Mouse (Mus musculus) liver, embryonic 15.5 days (tissue): ENCODE measurements around the gene Tmprss11f. TPM values are rescaled to one million over a fixed set of nuclear protein-coding genes. Genes with fewer than 3 reads are reported as not detected.

ENCODE experiments used
- ATAC-seq: fragments of 200-750 bp; cut with Nextera tagmentation; 2 replicates; pipeline ENCODE4 v1.8.0; 2017; ENCODE audit warnings: moderate number of reproducible peaks, mild to moderate bottlenecking, moderate library complexity; ENCODE audit not compliant: insufficient read depth
- H3K27ac ChIP-seq: fragments of 300-500 bp; sonication (generic); replicated peaks from 2 replicates; pipeline ENCODE4 v1.5.1; 2015; ENCODE audit warnings: mild to moderate bottlenecking, inconsistent platforms
- H3K27me3 ChIP-seq: fragments of 300-500 bp; sonication (generic); 2 replicates; pipeline ENCODE4 v1.6.1; 2015; ENCODE audit warnings: mild to moderate bottlenecking, inconsistent platforms
- H3K36me3 ChIP-seq: fragments of 300-500 bp; sonication (generic); replicated peaks from 2 replicates; pipeline ENCODE4 v1.6.1; 2015; ENCODE audit warnings: moderate library complexity, mild to moderate bottlenecking, inconsistent platforms
- H3K4me1 ChIP-seq: fragments of 300-500 bp; sonication (generic); replicated peaks from 2 replicates; pipeline ENCODE4 v1.6.1; 2015; ENCODE audit warnings: inconsistent platforms
- H3K4me2 ChIP-seq: fragments of 300-500 bp; sonication (generic); 2 replicates; pipeline ENCODE4 v1.6.1; 2015; ENCODE audit warnings: moderate library complexity, mild to moderate bottlenecking, inconsistent platforms
- H3K4me3 ChIP-seq: fragments of 300-500 bp; sonication (generic); replicated peaks from 2 replicates; pipeline ENCODE4 v1.5.1; 2015; ENCODE audit warnings: mild to moderate bottlenecking, inconsistent platforms
- H3K9ac ChIP-seq: fragments of 300-500 bp; sonication (generic); 2 replicates; pipeline ENCODE4 v1.6.1; 2015; ENCODE audit warnings: moderate library complexity, mild to moderate bottlenecking, inconsistent platforms
- H3K9me3 ChIP-seq: fragments of 300-500 bp; sonication (generic); replicated peaks from 2 replicates; pipeline ENCODE4 v1.6.1; 2016; ENCODE audit warnings: inconsistent platforms
- WGBS: fragments of 180-500 bp; shearing (Covaris S2); methylation state at CpG from one replicate; pipeline ENCODE4 v1.1.7; 2015; ENCODE audit warnings: mixed read lengths; ENCODE audit not compliant: insufficient replicate concordance; 5-methylcytosine and 5-hydroxymethylcytosine counted together
- polyA plus RNA-seq: library from polyadenylated mRNA; unstranded; fragments of >200 nt; fragmentation: Nextera tagmentation; extraction: Ambion mirVana; gene quantifications from 2 replicates; pipeline ENCODE4 v1.2.1, GENCODE M21; 2015

The Tmprss11f gene
- polyA plus RNA-seq, 1 experiment from 2014 or later, result not detected

DNA sequence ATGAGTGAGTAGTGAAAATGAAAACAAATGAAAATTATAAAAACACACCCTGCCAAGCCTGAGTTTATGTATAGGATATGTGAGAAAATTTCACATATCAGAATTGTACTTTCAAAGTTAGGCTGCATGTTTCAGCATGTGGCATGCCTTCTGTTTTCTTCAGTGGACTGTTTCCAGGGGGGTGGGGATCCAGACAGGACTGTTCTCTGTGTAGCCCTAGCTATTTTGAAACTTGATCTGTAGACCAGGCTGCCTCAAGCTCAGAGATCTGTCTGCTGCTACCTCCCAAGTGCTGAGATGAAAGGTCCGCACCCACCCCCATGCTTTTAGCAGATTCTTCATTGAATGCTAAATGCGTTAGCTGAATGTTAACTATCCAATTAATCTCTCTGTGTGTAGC lies 103.5 kb downstream of the Tmprss11f start:
- Histone ChIP-seq H3K36me3 (no peaks in the 10 kb centered on the region), H3K27ac (no peak overlapping the region), H3K9me3 (no peaks in the 10 kb centered on the region), H3K27me3 (no peaks in the 10 kb centered on the region), H3K4me3 (no peak overlapping the region), H3K4me2 (no peak overlapping the region), H3K9ac (no peak overlapping the region), H3K4me1 (no peaks in the 10 kb centered on the region)
- 62% methylated on average over 2 of the region's 2 CpGs for WGBS
- ATAC-seq, result no peak

DNA sequence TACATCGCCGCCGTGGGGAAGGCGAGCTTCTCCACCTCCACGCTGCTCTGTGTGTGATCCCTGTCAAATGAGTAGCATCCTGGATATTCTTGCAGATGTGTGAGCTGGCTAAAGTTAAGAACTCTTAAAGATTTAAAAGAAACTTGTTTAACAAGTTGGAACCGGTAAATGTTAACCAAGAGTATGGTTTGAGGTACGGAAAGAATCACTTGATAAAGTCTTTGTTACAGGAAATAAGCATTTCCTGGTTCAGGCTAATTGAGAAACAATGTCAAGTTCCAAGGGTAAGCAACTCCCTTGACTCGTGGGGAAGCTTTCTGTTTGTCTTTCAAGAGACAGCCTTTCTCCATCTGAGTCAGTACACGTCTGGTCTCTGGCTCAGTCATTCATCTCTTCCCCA lies 113.7 kb downstream of the Tmprss11f start, which contains the start of gene Tmprss11g:
Tmprss11g (minus strand) TSS at position 101 of the 400 bp plus-strand sequence.
- no peaks in the 10 kb centered on the region for H3K4me1 ChIP-seq
- H3K27ac ChIP-seq, result no peak within 1 kb of the TSS
- no peaks in the 10 kb centered on the region for H3K36me3 ChIP-seq
- 44% methylated on average over 9 of the region's 9 CpGs for WGBS
- no peak within 1 kb of the TSS for H3K9ac ChIP-seq
- H3K4me2 ChIP-seq, result no peak within 1 kb of the TSS
- no peak within 1 kb of the TSS for H3K4me3 ChIP-seq
- H3K27me3 ChIP-seq, result no peaks in the 10 kb centered on the region
- no peaks in the 10 kb centered on the region for H3K9me3 ChIP-seq
- no peak for ATAC-seq

DNA sequence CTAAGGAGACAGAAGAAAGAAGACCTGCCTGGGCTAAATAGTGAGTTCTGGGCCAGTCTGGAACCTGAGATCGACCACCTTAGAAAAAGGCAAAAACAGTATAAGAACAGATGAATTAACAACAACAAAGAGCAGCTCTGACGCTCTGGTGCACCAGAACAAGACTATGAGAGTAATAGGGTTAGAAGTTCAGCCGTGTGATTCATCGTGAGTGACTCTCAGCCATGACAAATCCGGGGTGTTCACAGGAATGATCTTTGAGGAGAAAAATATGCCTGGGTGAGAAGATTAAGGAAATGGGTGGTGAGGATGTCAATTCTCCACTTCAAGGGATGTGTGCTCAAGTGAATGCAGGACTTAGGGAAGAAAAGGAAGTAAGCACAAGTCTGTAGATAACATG lies 120.7 kb downstream of the Tmprss11f start:
- Histone ChIP-seq H3K4me1 (no peaks in the 10 kb centered on the region), H3K4me3 (no peak overlapping the region), H3K9ac (no peak overlapping the region), H3K4me2 (no peak overlapping the region), H3K27me3 (no peaks in the 10 kb centered on the region), H3K27ac (no peak overlapping the region), H3K9me3 (no peaks in the 10 kb centered on the region), H3K36me3 (no peaks in the 10 kb centered on the region)
- ATAC-seq, result no peak
- 62% methylated on average over 5 of the region's 5 CpGs for WGBS

DNA sequence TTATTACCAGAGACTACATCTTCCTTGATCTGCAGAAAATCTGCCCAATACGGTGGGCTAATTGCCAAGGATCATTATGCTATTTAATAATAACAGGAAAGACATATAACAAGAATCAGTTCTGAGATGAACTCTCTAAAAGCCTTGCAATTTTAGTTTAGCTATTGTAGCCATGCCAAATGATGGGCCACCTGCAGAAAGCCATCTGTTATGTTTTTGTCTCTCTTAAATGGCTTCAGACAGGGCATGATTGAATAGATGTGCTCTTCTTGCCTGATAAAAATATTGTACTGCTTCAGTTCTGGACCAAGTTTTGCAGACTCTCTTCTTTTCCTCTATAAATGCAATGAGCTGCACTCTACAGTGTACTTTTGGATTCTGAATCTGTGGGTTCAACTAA lies 138.8 kb downstream of the Tmprss11f start:
- no peak overlapping the region for H3K27ac ChIP-seq
- 48% methylated on average over 1 of the region's 1 CpGs for WGBS
- H3K4me3 ChIP-seq, result no peak overlapping the region
- ATAC-seq, result no peak
- H3K9me3 ChIP-seq, result no peaks in the 10 kb centered on the region
- no peaks in the 10 kb centered on the region for H3K36me3 ChIP-seq
- no peak overlapping the region for H3K4me2 ChIP-seq
- H3K4me1 ChIP-seq, result no peaks in the 10 kb centered on the region
- H3K27me3 ChIP-seq, result no peaks in the 10 kb centered on the region
- no peak overlapping the region for H3K9ac ChIP-seq

DNA sequence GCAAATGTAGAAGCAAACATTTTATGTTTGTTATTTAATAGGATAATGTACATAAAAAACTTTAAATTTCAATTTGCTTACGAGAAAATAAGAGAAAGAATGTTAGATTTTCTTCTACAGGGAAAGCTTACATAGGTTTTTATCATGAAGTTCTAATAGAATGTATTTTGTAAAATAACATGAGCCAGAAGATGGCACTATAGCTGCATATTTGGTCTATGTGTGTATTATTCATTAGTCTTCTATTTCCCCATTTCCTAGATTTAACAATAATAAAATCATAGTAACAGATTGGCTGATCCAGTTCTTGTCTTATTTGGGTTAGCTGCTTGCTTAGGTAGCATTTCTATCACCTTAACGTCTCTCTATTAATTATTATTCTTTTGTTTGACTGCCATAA lies 149.7 kb downstream of the Tmprss11f start:
- Histone ChIP-seq H3K36me3 (no peaks in the 10 kb centered on the region), H3K4me1 (no peaks in the 10 kb centered on the region), H3K27ac (no peak overlapping the region), H3K9me3 (no peaks in the 10 kb centered on the region), H3K9ac (no peak overlapping the region), H3K4me3 (no peak overlapping the region), H3K4me2 (no peak overlapping the region), H3K27me3 (no peaks in the 10 kb centered on the region)
- 41% methylated on average over 2 of the region's 2 CpGs for WGBS
- no peak for ATAC-seq

DNA sequence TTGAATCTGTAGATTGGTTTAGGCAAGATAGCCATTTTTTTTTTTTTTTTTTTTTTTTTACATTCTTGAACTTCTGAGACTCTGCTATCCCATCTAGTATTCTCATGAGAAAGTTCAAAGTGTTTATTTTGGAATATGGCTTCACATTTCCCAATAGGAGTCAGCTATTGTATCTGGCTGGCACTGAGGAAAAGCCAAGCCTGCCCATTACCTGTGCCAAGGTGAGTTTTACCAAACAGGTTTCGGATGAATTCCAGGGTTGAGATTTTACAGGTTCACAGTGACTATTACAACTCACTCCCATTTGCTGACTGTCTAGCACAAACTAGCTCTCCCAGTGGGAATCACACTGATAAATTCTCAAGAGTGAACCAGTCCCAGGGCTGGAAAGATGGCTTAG lies 150.2 kb downstream of the Tmprss11f start:
- Histone ChIP-seq H3K27ac (no peak overlapping the region), H3K4me2 (no peak overlapping the region), H3K4me3 (no peak overlapping the region), H3K27me3 (no peaks in the 10 kb centered on the region), H3K36me3 (no peaks in the 10 kb centered on the region), H3K4me1 (no peaks in the 10 kb centered on the region), H3K9me3 (no peaks in the 10 kb centered on the region), H3K9ac (no peak overlapping the region)
- ATAC-seq, result no peak
- WGBS, result 64% methylated on average over 1 of the region's 1 CpGs

DNA sequence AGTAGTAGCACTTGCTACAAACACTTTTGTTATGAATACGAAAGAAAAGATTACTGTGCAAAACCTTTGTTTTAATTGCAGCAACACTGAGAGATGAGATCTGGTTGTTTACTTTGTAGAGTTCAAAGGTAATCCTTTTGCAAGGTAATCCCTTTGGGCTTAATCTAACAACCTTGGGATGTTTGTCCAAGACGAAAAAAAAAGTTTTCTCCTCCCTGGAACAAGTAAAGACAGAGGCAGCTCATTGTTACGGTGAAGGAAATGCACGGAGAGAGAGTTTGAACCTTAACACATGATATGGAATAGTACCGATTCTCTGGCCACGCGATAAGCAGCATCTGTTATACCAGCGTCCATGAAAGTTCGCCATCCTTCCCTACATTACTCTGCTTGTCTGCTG lies 158.4 kb downstream of the Tmprss11f start:
- H3K36me3 ChIP-seq, result no peaks in the 10 kb centered on the region
- no peaks in the 10 kb centered on the region for H3K27me3 ChIP-seq
- 60% methylated on average over 9 of the region's 9 CpGs for WGBS
- no peak overlapping the region for H3K27ac ChIP-seq
- H3K9ac ChIP-seq, result no peak overlapping the region
- no peak overlapping the region for H3K4me2 ChIP-seq
- H3K4me1 ChIP-seq, result no peaks in the 10 kb centered on the region
- H3K9me3 ChIP-seq, result no peaks in the 10 kb centered on the region
- no peak overlapping the region for H3K4me3 ChIP-seq
- no peak for ATAC-seq

Other genes with a start within 250 kb of the Tmprss11f start
- gene Tmprss11a, start 163.4 kb downstream of the Tmprss11f start, polyA plus RNA-seq, result not detected in 2 replicates
- not detected in 2 replicates for gene Tmprss11g, start 113.8 kb downstream of the Tmprss11f start, polyA plus RNA-seq
- gene Tmprss11b, start 43.9 kb upstream of the Tmprss11f start, polyA plus RNA-seq, result not detected in 2 replicates
- gene Tmprss11e, start 113.4 kb upstream of the Tmprss11f start, polyA plus RNA-seq, result not detected in 2 replicates
- 12.4 and 13.0 TPM in 2 replicates for gene Ythdc1, start 171.8 kb upstream of the Tmprss11f start, polyA plus RNA-seq